Mouse (Mus musculus) midbrain, embryonic 14.5 days (tissue): ENCODE measurements at regions not wholly inside any gene's neighbourhood (a gene's known extent, or its start where the extent isn't known, plus 50 kb on each side); places are given as distances from the start of the nearest gene placed in this dataset.
A peak's percentile ranks its signal among the peaks of the same experiment; 100 is the strongest.

ENCODE experiments used
- ATAC-seq: fragments of 200-750 bp; cut with Nextera tagmentation; 2 replicates; pipeline ENCODE4 v1.8.0; 2017; ENCODE audit warnings: moderate number of reproducible peaks, moderate library complexity; ENCODE audit not compliant: low FRiP score, low TSS enrichment
- DNase-seq: peaks from one replicate; pipeline ENCODE4 v3.0.0-alpha.2; 2015
- H3K27ac ChIP-seq: fragments of 300-500 bp; sonication (generic); replicated peaks from 2 replicates; pipeline ENCODE4 v1.5.1; 2014; ENCODE audit warnings: mild to moderate bottlenecking, low read depth, low read length, moderate library complexity
- H3K27me3 ChIP-seq: fragments of 300-500 bp; sonication (generic); 2 replicates; pipeline ENCODE4 v1.6.1; 2014; ENCODE audit warnings: low read length, control low read depth, mixed read lengths; ENCODE audit not compliant: control insufficient read depth, insufficient read depth
- H3K36me3 ChIP-seq: fragments of 300-500 bp; sonication (generic); 2 replicates; pipeline ENCODE4 v1.6.1; 2014; ENCODE audit warnings: low read length, control low read depth; ENCODE audit not compliant: control insufficient read depth, insufficient read depth
- H3K4me1 ChIP-seq: fragments of 300-500 bp; sonication (generic); 2 replicates; pipeline ENCODE4 v1.6.1; 2014; ENCODE audit warnings: mild to moderate bottlenecking, antibody characterized with exemption, low read length, control low read depth; ENCODE audit not compliant: control insufficient read depth, insufficient read depth
- H3K4me2 ChIP-seq: fragments of 300-500 bp; sonication (generic); 2 replicates; pipeline ENCODE4 v1.6.1; 2014; ENCODE audit warnings: mild to moderate bottlenecking, low read length, moderate library complexity
- H3K4me3 ChIP-seq: fragments of 300-500 bp; sonication (generic); replicated peaks from 2 replicates; pipeline ENCODE4 v1.5.1; 2014; ENCODE audit warnings: low read depth, low read length
- H3K9ac ChIP-seq: fragments of 300-500 bp; sonication (generic); replicated peaks from 2 replicates; pipeline ENCODE4 v1.6.1; 2014; ENCODE audit warnings: mild to moderate bottlenecking, low read length, moderate library complexity
- H3K9me3 ChIP-seq: fragments of 300-500 bp; sonication (generic); 2 replicates; pipeline ENCODE4 v1.6.1; 2016; ENCODE audit warnings: low read length, control low read depth, mixed read lengths; ENCODE audit not compliant: control insufficient read depth
- WGBS: fragments of 180-500 bp; shearing (Covaris S2); extraction: QIAGEN DNeasy Blood & Tissue Kit; methylation state at CpG from one replicate; pipeline ENCODE4 v1.1.7; 2014; 5-methylcytosine and 5-hydroxymethylcytosine counted together

- H3K27ac ChIP-seq: no peak overlapping the region
- DNase-seq: peak; percentile 53
- no peak for ATAC-seq
- no peak overlapping the region for H3K4me3 ChIP-seq
- H3K27me3 ChIP-seq: peaks cover 5% of the 10 kb centered on the region; the same call in 1 of the 2 replicates
- H3K4me2 ChIP-seq: no peak overlapping the region
- H3K4me1 ChIP-seq: no peaks in the 10 kb centered on the region
- 19% methylated on average over 20 of the region's 20 CpGs for WGBS
- no peaks in the 10 kb centered on the region for H3K9me3 ChIP-seq
- H3K9ac ChIP-seq: no peak overlapping the region
- no peaks in the 10 kb centered on the region for H3K36me3 ChIP-seq
Measured at GRCm38 (mm10) chr13:73405720-73406629, 61.0 kb upstream of the Lpcat1 start.

- Histone ChIP-seq H3K27me3 (peaks cover under 1% of the 10 kb centered on the region; the same call in 1 of the 2 replicates), H3K9me3 (no peaks in the 10 kb centered on the region), H3K4me1 (no peaks in the 10 kb centered on the region), H3K9ac (no peak overlapping the region), H3K4me2 (no peak overlapping the region), H3K4me3 (no peak overlapping the region), H3K36me3 (no peaks in the 10 kb centered on the region), H3K27ac (no peak overlapping the region)
- DNase-seq (no peak), ATAC-seq (no peak)
- WGBS: 82% methylated on average over 1 of the region's 1 CpGs
Measured at GRCm38 (mm10) chr13:73400921-73401320, 66.1 kb upstream of the Lpcat1 start.

- H3K4me1 ChIP-seq: no peaks in the 10 kb centered on the region
- H3K4me2 ChIP-seq: no peak overlapping the region
- DNase-seq (no peak), ATAC-seq (no peak)
- H3K36me3 ChIP-seq: no peaks in the 10 kb centered on the region
- no peaks in the 10 kb centered on the region for H3K27me3 ChIP-seq
- no peaks in the 10 kb centered on the region for H3K9me3 ChIP-seq
- WGBS: 6% methylated on average over 4 of the region's 4 CpGs
- H3K27ac ChIP-seq: no peak overlapping the region
- no peak overlapping the region for H3K4me3 ChIP-seq
- no peak overlapping the region for H3K9ac ChIP-seq
Measured at GRCm38 (mm10) chr13:73397033-73397432, 68.7 kb upstream of the Ndufs6 start.

- Histone ChIP-seq H3K4me1 (no peaks in the 10 kb centered on the region), H3K36me3 (no peaks in the 10 kb centered on the region), H3K9ac (no peak overlapping the region), H3K9me3 (no peaks in the 10 kb centered on the region), H3K4me3 (no peak overlapping the region), H3K4me2 (no peak overlapping the region), H3K27me3 (no peaks in the 10 kb centered on the region), H3K27ac (no peak overlapping the region)
- WGBS: 56% methylated on average over 7 of the region's 7 CpGs
- ATAC-seq (no peak), DNase-seq (no peak)
Measured at GRCm38 (mm10) chr13:73395856-73396255, 67.5 kb upstream of the Ndufs6 start.

GRCm38 (mm10) chr13:73389051-73389450, 60.7 kb upstream of the Ndufs6 start:
- Histone ChIP-seq H3K4me1 (no peaks in the 10 kb centered on the region), H3K4me2 (no peak overlapping the region), H3K27me3 (no peaks in the 10 kb centered on the region), H3K4me3 (no peak overlapping the region), H3K27ac (no peak overlapping the region), H3K9me3 (no peaks in the 10 kb centered on the region), H3K9ac (no peak overlapping the region), H3K36me3 (no peaks in the 10 kb centered on the region)
- ATAC-seq: no peak
- 77% methylated on average over 4 of the region's 4 CpGs for WGBS
- DNase-seq: no peak

GRCm38 (mm10) chr13:73383585-73383984, 55.2 kb upstream of the Ndufs6 start:
- H3K27me3 ChIP-seq: no peaks in the 10 kb centered on the region
- H3K4me3 ChIP-seq: no peak overlapping the region
- no peaks in the 10 kb centered on the region for H3K9me3 ChIP-seq
- no peak overlapping the region for H3K27ac ChIP-seq
- H3K36me3 ChIP-seq: no peaks in the 10 kb centered on the region
- no peak overlapping the region for H3K9ac ChIP-seq
- no peak overlapping the region for H3K4me2 ChIP-seq
- DNase-seq: peak; percentile 17
- ATAC-seq: no peak
- WGBS: 74% methylated on average over 3 of the region's 3 CpGs
- H3K4me1 ChIP-seq: no peaks in the 10 kb centered on the region
